Mouse (Mus musculus) right cerebral cortex, postnatal 36 days (tissue): Measurements from ENCODE around the gene Ifnlr1.

Source experiments
- DNase-seq, 2 experiments: peaks; one replicate each; pipeline ENCODE4 v3.0.0; 2022; ENCODE audit warnings: low spot score in 2 of 2, mixed read lengths in 1 of 2

The Ifnlr1 gene

GRCm38 (mm10) chr4:135743520-135743919 lies 57.4 kb downstream of the Ifnlr1 start:
- DNase-seq = no peak

- no peak for DNase-seq
Observed at GRCm38 (mm10) chr4:135744726-135745448, 58.8 kb downstream of the Ifnlr1 start.

GRCm38 (mm10) chr4:135745613-135746012 lies 59.5 kb downstream of the Ifnlr1 start:
- no peak for DNase-seq

GRCm38 (mm10) chr4:135750896-135751295 lies 64.8 kb downstream of the Ifnlr1 start:
- DNase-seq = no peak

- no peak for DNase-seq
Observed at GRCm38 (mm10) chr4:135752106-135752778, 66.2 kb downstream of the Ifnlr1 start.

GRCm38 (mm10) chr4:135752779-135753164 lies 66.7 kb downstream of the Ifnlr1 start:
- no peak for DNase-seq
